Mouse (Mus musculus): ENCODE measurements around the gene Surf4. TPM values are rescaled to one million over a fixed set of nuclear protein-coding genes. Genes with fewer than 3 reads are reported as not detected.

The Surf4 gene
- 10 to 100 TPM; 59.8 to 60.8 TPM for total RNA-seq (2021)
- long read RNA-seq, experiment 1, transcript Surf4-201 (6 exons, 3,281 nt), result major isoform, 81 of 97 reads
- long read RNA-seq, experiment 1, partial matches to known transcripts, result 2 of 97 reads
- long read RNA-seq, experiment 1, other reads (novel, unspliced or antisense), result 13 of 97 reads
- long read RNA-seq, experiment 2, transcript Surf4-201 (6 exons, 3,281 nt), result major isoform, 93 of 105 reads
- long read RNA-seq, experiment 2, partial matches to known transcripts, result 1 of 105 reads
- long read RNA-seq, experiment 2, other reads (novel, unspliced or antisense), result 11 of 105 reads

- intact Hi-C loops (cut with DNase I), result no loop called here
- peak; percentile 93 to 94 for DNase-seq (ENCODE audit: low spot score in 2 of 2)
These were observed at the start of gene Surf4, which contains the start of gene Stkld1 for GRCm38 (mm10) chr2:26933304-26934055. Gene Surf4, minus strand, starts transcription at chr2:26933928. Gene Stkld1, plus strand, starts transcription at chr2:26934047.

- DNase-seq (ENCODE audit: low spot score in 2 of 2), result no peak
- intact Hi-C loops (cut with DNase I), result no loop called here
These were observed 46.6 kb upstream of the Surf4 start for GRCm38 (mm10) chr2:26980361-26980760.

GRCm38 (mm10) chr2:26973960-26974359, 40.2 kb upstream of the Surf4 start:
- DNase-seq (ENCODE audit: low spot score in 2 of 2), result no peak
- intact Hi-C loops (cut with DNase I), result no loop called here

- intact Hi-C loops (cut with DNase I), result no loop called here
- no peak for DNase-seq (ENCODE audit: low spot score in 2 of 2)
These were observed 39.4 kb upstream of the Surf4 start, which contains the start of gene Adamts13 for GRCm38 (mm10) chr2:26973116-26973515. Gene Adamts13, plus strand, starts transcription at chr2:26973416.

GRCm38 (mm10) chr2:26967262-26967661, 33.5 kb upstream of the Surf4 start:
- intact Hi-C loops (cut with DNase I), result no loop called here
- no peak for DNase-seq (ENCODE audit: low spot score in 2 of 2)

GRCm38 (mm10) chr2:26964724-26965370, 31.1 kb upstream of the Surf4 start:
- intact Hi-C loops (cut with DNase I), result loop anchor here (1.0 to 5.0 kb wide), 2 partner anchors 44 to 48 kb away; partner anchors contain the start of genes Cacfd1, Surf1 and Surf2
- DNase-seq (ENCODE audit: low spot score in 2 of 2), result no peak

- peak; percentile 96 for DNase-seq (ENCODE audit: low spot score in 2 of 2)
- intact Hi-C loops (cut with DNase I), result loop anchor here (1.0 to 5.0 kb wide), 2 partner anchors 45 to 47 kb away; partner anchors contain the start of genes Cacfd1, Surf1 and Surf2
These were observed 30.4 kb upstream of the Surf4 start, which contains the start of gene Rexo4 for GRCm38 (mm10) chr2:26963923-26964723. Gene Rexo4, minus strand, starts transcription at chr2:26964386.

- intact Hi-C loops (cut with DNase I), result loop anchor here (5.0 kb wide), 1 partner anchor 43 kb away; the partner anchor contains the start of genes Surf1 and Surf2
- peak in 1 of 2 experiments; percentile 28 for DNase-seq (ENCODE audit: low spot score in 2 of 2)
These were observed 27.0 kb upstream of the Surf4 start for GRCm38 (mm10) chr2:26960756-26961155.

GRCm38 (mm10) chr2:26957488-26957859, 23.7 kb upstream of the Surf4 start:
- intact Hi-C loops (cut with DNase I), result no loop called here
- DNase-seq (ENCODE audit: low spot score in 2 of 2), result no peak

GRCm38 (mm10) chr2:26956811-26957487, 23.2 kb upstream of the Surf4 start:
- intact Hi-C loops (cut with DNase I), result no loop called here

GRCm38 (mm10) chr2:26954735-26955395, 21.1 kb upstream of the Surf4 start:
- intact Hi-C loops (cut with DNase I), result no loop called here

More at GRCm38 (mm10) chr2:26956811-26957487, 23.2 kb upstream of the Surf4 start:
- no peak for DNase-seq (ENCODE audit: low spot score in 2 of 2)

GRCm38 (mm10) chr2:26952866-26953265, 19.1 kb upstream of the Surf4 start:
- intact Hi-C loops (cut with DNase I), result no loop called here
- DNase-seq (ENCODE audit: low spot score in 2 of 2), result no peak

More at GRCm38 (mm10) chr2:26954735-26955395, 21.1 kb upstream of the Surf4 start:
- no peak for DNase-seq (ENCODE audit: low spot score in 2 of 2)

GRCm38 (mm10) chr2:26952193-26952592, 18.5 kb upstream of the Surf4 start:
- intact Hi-C loops (cut with DNase I), result no loop called here
- DNase-seq (ENCODE audit: low spot score in 2 of 2), result no peak

GRCm38 (mm10) chr2:26951346-26951905, 17.7 kb upstream of the Surf4 start:
- intact Hi-C loops (cut with DNase I), result no loop called here

GRCm38 (mm10) chr2:26950411-26950810, 16.7 kb upstream of the Surf4 start:
- intact Hi-C loops (cut with DNase I), result no loop called here
- DNase-seq (ENCODE audit: low spot score in 2 of 2), result no peak

More at GRCm38 (mm10) chr2:26951346-26951905, 17.7 kb upstream of the Surf4 start:
- DNase-seq (ENCODE audit: low spot score in 2 of 2), result no peak

- intact Hi-C loops (cut with DNase I), result no loop called here
These were observed 9.5 kb upstream of the Surf4 start for GRCm38 (mm10) chr2:26943253-26943652.

GRCm38 (mm10) chr2:26941539-26941938, 7.8 kb upstream of the Surf4 start:
- intact Hi-C loops (cut with DNase I), result no loop called here
- DNase-seq (ENCODE audit: low spot score in 2 of 2), result no peak

More at GRCm38 (mm10) chr2:26943253-26943652, 9.5 kb upstream of the Surf4 start:
- no peak for DNase-seq (ENCODE audit: low spot score in 2 of 2)

Measured in left cerebral cortex, postnatal 14 days (tissue).